In the genomic region with DNA sequence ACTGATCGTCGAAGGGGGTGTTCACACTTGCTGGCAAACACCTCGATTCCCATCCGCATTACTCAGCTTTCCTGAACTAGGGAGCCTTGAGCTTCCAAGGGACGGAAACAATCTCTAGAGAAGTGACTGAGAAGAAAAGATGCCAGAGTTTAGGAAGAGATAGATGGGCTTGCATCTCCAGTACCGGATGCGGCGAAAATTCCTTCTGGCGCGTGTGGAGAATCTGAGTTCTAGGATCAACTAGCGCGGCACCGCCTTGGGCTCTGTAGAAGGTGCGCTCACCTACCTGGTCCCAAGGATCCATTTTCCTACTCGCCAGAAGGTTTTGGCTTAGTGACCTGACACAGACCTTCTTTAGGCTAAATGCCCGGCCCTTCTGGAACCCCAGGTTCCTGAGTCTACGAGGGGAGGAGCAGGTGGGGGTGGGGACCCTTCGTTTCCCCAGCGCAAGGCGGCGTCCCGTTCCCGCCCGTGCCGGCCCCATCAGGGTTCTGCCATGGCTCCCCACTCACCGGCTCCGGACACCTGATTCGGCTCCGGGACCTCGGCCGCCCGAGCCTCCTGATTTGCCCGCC, we compare ENCODE assay signal across 9 mouse cellular contexts. TPM values are rescaled to one million over a fixed set of nuclear protein-coding genes. Genes with fewer than 3 reads are reported as not detected.
DNase-seq lines count a peak whose midpoint lies in the region; ATAC-seq and TF ChIP-seq lines count a peak whose summit lies in the region.
"Had no signal": no experiment of that assay in that cellular context is flagged by ENCODE, and none has a peak within 500 bp of the region (broad histone marks: within the 10 kb centered on the region; RNA-seq: fewer than 3 reads in every experiment).

No protein-coding gene starts in this region.

- no peaks in the 10 kb centered on the region for H3K9me3 ChIP-seq in intestine, embryonic 16.5 days (ENCODE audit: control insufficient read depth, low read length)
- H3K9me3 ChIP-seq in midbrain, embryonic 16.5 days (replicated peaks; ENCODE audit: control insufficient read depth, low read length, poor library complexity, severe bottlenecking): no peaks in the 10 kb centered on the region

- peak overlapping the region; percentile 77 for H3K27ac ChIP-seq in heart, adult 2 months
- peak overlapping the region; percentile 63 for H3K27ac ChIP-seq in intestine, embryonic 16.5 days (ENCODE audit: low read length)
- H3K27ac ChIP-seq in midbrain, embryonic 16.5 days (ENCODE audit: low read length): no peak overlapping the region

- 3% methylated on average over 33 of the region's 33 CpGs for WGBS in heart, adult 2 months
- WGBS in intestine, embryonic 16.5 days: 1% methylated on average over 33 of the region's 33 CpGs
- WGBS in midbrain, embryonic 16.5 days: under 1% methylated on average over 33 of the region's 33 CpGs

- 0 out of 2 replicates have a peak, but pooled peaks cover 2% of the 10 kb centered on the region for H3K4me1 ChIP-seq in heart, adult 2 months (ENCODE audit: control insufficient read depth, insufficient read depth, low read length)
- H3K4me1 ChIP-seq in intestine, embryonic 16.5 days (ENCODE audit: control insufficient read depth, insufficient read depth, low read length): peaks cover 28% of the 10 kb centered on the region
- peaks cover 12% of the 10 kb centered on the region for H3K4me1 ChIP-seq in midbrain, embryonic 16.5 days (ENCODE audit: control insufficient read depth, insufficient read depth, low read length)

- H3K27me3 ChIP-seq in heart, adult 2 months (ENCODE audit: control insufficient read depth, insufficient read depth, low read length): peaks cover 16% of the 10 kb centered on the region
- peaks cover 67% of the 10 kb centered on the region for H3K27me3 ChIP-seq in intestine, embryonic 16.5 days (replicated peaks; ENCODE audit: control insufficient read depth, insufficient read depth, low read length)
- peaks cover 65% of the 10 kb centered on the region for H3K27me3 ChIP-seq in midbrain, embryonic 16.5 days (ENCODE audit: control insufficient read depth, insufficient read depth, low read depth, low read length)

- H3K9ac ChIP-seq in heart, adult 2 months (ENCODE audit: low read depth, low read length): peak overlapping the region; percentile 75
- H3K9ac ChIP-seq in intestine, embryonic 16.5 days (ENCODE audit: low read depth, low read length): peak overlapping the region; percentile 76
- no peak overlapping the region for H3K9ac ChIP-seq in midbrain, embryonic 16.5 days (ENCODE audit: low read depth, low read length)

- DNase-seq in heart, adult 2 months: no peak
- DNase-seq in heart, adult 11 months: no peak
- peak; percentile 46 for DNase-seq in embryo, embryonic 9.5 days (ENCODE audit: extremely low spot score)
- no peak for DNase-seq in left cerebral cortex, adult 9 months (ENCODE audit: low spot score in 2 of 2)
- no peak for DNase-seq in spleen, postnatal 14 days (ENCODE audit: low spot score in 2 of 2)

- intact Hi-C loops in heart, adult 2 months (cut with DNase I): loop anchor here (5.0 kb wide), 1 partner anchor 214 kb away; no protein-coding TSS in a partner anchor

- H3K4me3 ChIP-seq in heart, adult 2 months: peak overlapping the region; percentile 68
- peak overlapping the region; percentile 61 for H3K4me3 ChIP-seq in intestine, embryonic 16.5 days (ENCODE audit: low read length)
- H3K4me3 ChIP-seq in midbrain, embryonic 16.5 days (ENCODE audit: low read depth, low read length): peak overlapping the region; percentile 9; the same call in 1 of the 2 replicates

- H3K4me2 ChIP-seq in intestine, embryonic 16.5 days (ENCODE audit: low read depth, low read length): peak overlapping the region; percentile 98
- H3K4me2 ChIP-seq in midbrain, embryonic 16.5 days (ENCODE audit: low read length): peak overlapping the region; percentile 51; the same call in 1 of the 2 replicates

- TF ChIP-seq EP300 in heart, adult 2 months (IDR thresholded peaks at IDR 0.05; ENCODE audit: insufficient read depth, low read depth, low read length): no peak

- H3K79me2 ChIP-seq in heart, adult 2 months (replicated peaks; ENCODE audit: control insufficient read depth, insufficient read depth, low read length): no peaks in the 10 kb centered on the region

- no peak for TF ChIP-seq CTCF in heart, adult 2 months (IDR thresholded peaks at IDR 0.05)

- 0 out of 2 replicates have a peak, but pooled peaks have one; percentile 5 for ATAC-seq in intestine, embryonic 16.5 days
- no peak for ATAC-seq in midbrain, embryonic 16.5 days
- ATAC-seq in megakaryocyte-erythroid progenitor cell, adult 5-6 weeks (replicated peaks; ENCODE audit: low FRiP score, low TSS enrichment, poor library complexity, severe bottlenecking): no peak

- TF ChIP-seq POLR2A in heart, adult 2 months (IDR thresholded peaks at IDR 0.05; ENCODE audit: insufficient read depth, low read depth, low read length): no peak

- H3K36me3 ChIP-seq in heart, adult 2 months (ENCODE audit: control insufficient read depth, insufficient read depth, low read length): no peaks in the 10 kb centered on the region
- H3K36me3 ChIP-seq in intestine, embryonic 16.5 days (ENCODE audit: control insufficient read depth, insufficient read depth, low read length): no peaks in the 10 kb centered on the region
- H3K36me3 ChIP-seq in midbrain, embryonic 16.5 days (ENCODE audit: control insufficient read depth, insufficient read depth, low read length): no peaks in the 10 kb centered on the region

RNA-seq across cellular contexts. Expression of a gene that starts 0.6 kb away (rescaled TPM):
- total RNA-seq in heart, adult 2 months (2021): 1 to 10 TPM; 5.5 to 5.7 TPM
- 6.9 and 7.5 TPM in 2 replicates for polyA plus RNA-seq in heart, adult 2 months (2012; rRNA removed)
- 1.7 and 2.2 TPM in 2 replicates for polyA plus RNA-seq in intestine, embryonic 16.5 days (2015; fragmentation: Nextera tagmentation; extraction: Ambion mirVana)
- 0.39 and 0.57 TPM in 2 replicates for polyA plus RNA-seq in midbrain, embryonic 16.5 days (2015; fragmentation: Nextera tagmentation; extraction: Ambion mirVana)
- not detected in 2 replicates for total RNA-seq in megakaryocyte-erythroid progenitor cell, adult 5-6 weeks (2014; fragmentation: Nextera tagmentation)
- total RNA-seq in megakaryocyte-erythroid progenitor cell, adult 5-6 weeks (2017): 0.19 TPM in 1 of 2 replicates, not detected in the other

RNA-seq across cellular contexts. Expression of a gene that starts 18.4 kb away (rescaled TPM):
- not detected for total RNA-seq in heart, adult 2 months (2021)
- not detected in 2 replicates for polyA plus RNA-seq in heart, adult 2 months (2012; rRNA removed)
- polyA plus RNA-seq in intestine, embryonic 16.5 days (2015; fragmentation: Nextera tagmentation; extraction: Ambion mirVana): not detected in 2 replicates
- not detected in 2 replicates for polyA plus RNA-seq in midbrain, embryonic 16.5 days (2015; fragmentation: Nextera tagmentation; extraction: Ambion mirVana)
- not detected in 2 replicates for total RNA-seq in megakaryocyte-erythroid progenitor cell, adult 5-6 weeks (2014; fragmentation: Nextera tagmentation)
- total RNA-seq in megakaryocyte-erythroid progenitor cell, adult 5-6 weeks (2017): not detected in 2 replicates
- total RNA-seq: common myeloid progenitor, adult 5-6 weeks had no signal

RNA-seq across cellular contexts. Expression of a gene that starts 54.5 kb away (rescaled TPM):
- total RNA-seq in heart, adult 2 months (2021): not detected
- polyA plus RNA-seq in heart, adult 2 months (2012; rRNA removed): 0.09 and 0.55 TPM in 2 replicates
- not detected in 2 replicates for polyA plus RNA-seq in intestine, embryonic 16.5 days (2015; fragmentation: Nextera tagmentation; extraction: Ambion mirVana)
- 0.17 and 0.43 TPM in 2 replicates for polyA plus RNA-seq in midbrain, embryonic 16.5 days (2015; fragmentation: Nextera tagmentation; extraction: Ambion mirVana)
- total RNA-seq in megakaryocyte-erythroid progenitor cell, adult 5-6 weeks (2014; fragmentation: Nextera tagmentation): not detected in 2 replicates
- 0.57 TPM in 1 of 2 replicates, not detected in the other for total RNA-seq in megakaryocyte-erythroid progenitor cell, adult 5-6 weeks (2017)
- total RNA-seq: common myeloid progenitor, adult 5-6 weeks had no signal

Comparison
In these comparisons a context has a peak if more than half of its experiments do, and no peak if none do; other contexts are left out.
1. H3K4me3 ChIP-seq: peak in every context shown above with its lines; median percentile 68 in heart, adult 2 months; 61 in intestine, embryonic 16.5 days; 9 in midbrain, embryonic 16.5 days.